Comparison of ENCODE assay signal across 9 mouse cellular contexts in the genomic region with DNA sequence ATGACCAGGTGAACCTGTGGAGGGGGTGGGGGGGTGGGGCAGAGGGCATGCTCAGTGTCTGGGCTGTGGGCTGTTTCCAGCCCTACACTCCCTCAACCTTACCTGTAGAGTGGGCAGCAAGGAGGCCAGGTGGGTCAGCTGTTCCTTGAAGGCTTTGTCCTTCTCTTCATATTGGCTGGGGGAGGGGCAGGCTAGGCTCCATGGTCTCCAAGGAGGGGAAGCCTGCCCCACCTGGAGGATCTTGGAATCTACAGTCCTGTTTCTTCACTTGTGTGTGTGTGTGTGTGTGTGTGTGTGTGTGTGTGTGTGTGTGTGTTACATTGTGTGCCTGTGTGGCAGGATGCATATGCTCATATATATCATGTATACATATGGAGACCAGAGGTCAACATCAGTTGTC. TPM values are rescaled to one million over a fixed set of nuclear protein-coding genes. Genes with fewer than 3 reads are reported as not detected.
A peak's percentile ranks its signal among the peaks of the same experiment; 100 is the strongest.
DNase-seq lines count a peak whose midpoint lies in the region; ATAC-seq and TF ChIP-seq lines count a peak whose summit lies in the region.
"Had no signal": no experiment of that assay in that cellular context is flagged by ENCODE, and none has a peak within 500 bp of the region (broad histone marks: within the 10 kb centered on the region; RNA-seq: fewer than 3 reads in every experiment).

No protein-coding gene starts in this region.

- peaks cover 51% of the 10 kb centered on the region for H3K4me1 ChIP-seq in forebrain, embryonic 10.5 days
- peaks cover 11% of the 10 kb centered on the region; the same call in 1 of the 2 replicates for H3K4me1 ChIP-seq in forebrain, embryonic 11.5 days (replicated peaks; ENCODE audit: control insufficient read depth, insufficient read depth, low read length)
- H3K4me1 ChIP-seq in neural tube, embryonic 11.5 days (ENCODE audit: control insufficient read depth, insufficient read depth, low read length), result peaks cover 8% of the 10 kb centered on the region
- peaks cover 14% of the 10 kb centered on the region; the same call in 1 of the 2 replicates for H3K4me1 ChIP-seq in hindbrain, postnatal 0 days (ENCODE audit: insufficient read depth, low read length)

- H3K36me3 ChIP-seq in forebrain, embryonic 10.5 days (replicated peaks), result peaks cover 3% of the 10 kb centered on the region
- H3K36me3 ChIP-seq in forebrain, embryonic 11.5 days (ENCODE audit: control insufficient read depth, insufficient read depth, low read length), result no peaks in the 10 kb centered on the region
- H3K36me3 ChIP-seq in neural tube, embryonic 11.5 days (ENCODE audit: control insufficient read depth, insufficient read depth, low read length), result no peaks in the 10 kb centered on the region
- H3K36me3 ChIP-seq in hindbrain, postnatal 0 days (ENCODE audit: insufficient read depth, low read length), result no peaks in the 10 kb centered on the region

- ATAC-seq in forebrain, embryonic 11.5 days (replicated peaks; ENCODE audit: low FRiP score), result no peak
- ATAC-seq in neural tube, embryonic 11.5 days (ENCODE audit: insufficient read depth, low FRiP score, low TSS enrichment), result no peak
- peak; percentile 59 for ATAC-seq in hindbrain, postnatal 0 days

- H3K9ac ChIP-seq in forebrain, embryonic 11.5 days (ENCODE audit: low read length), result no peak overlapping the region
- no peak overlapping the region for H3K9ac ChIP-seq in neural tube, embryonic 11.5 days (ENCODE audit: low read length)
- H3K9ac ChIP-seq in hindbrain, postnatal 0 days (replicated peaks; ENCODE audit: low read length), result 0 out of 2 replicates have a peak overlapping the region, but pooled peaks have one; percentile 22

- H3K9me3 ChIP-seq in forebrain, embryonic 10.5 days, result no peaks in the 10 kb centered on the region
- H3K9me3 ChIP-seq in forebrain, embryonic 11.5 days (ENCODE audit: control insufficient read depth, low read length), result no peaks in the 10 kb centered on the region
- H3K9me3 ChIP-seq in neural tube, embryonic 11.5 days (ENCODE audit: control insufficient read depth, low read length), result no peaks in the 10 kb centered on the region
- H3K9me3 ChIP-seq in hindbrain, postnatal 0 days (ENCODE audit: low read length), result no peaks in the 10 kb centered on the region

- TF ChIP-seq CTCF in hindbrain, postnatal 0 days (IDR thresholded peaks at IDR 0.05; ENCODE audit: low read depth), result peak; percentile 66

- H3K27me3 ChIP-seq in forebrain, embryonic 10.5 days (ENCODE audit: poor library complexity, severe bottlenecking), result peaks cover 100% of the 10 kb centered on the region
- H3K27me3 ChIP-seq in forebrain, embryonic 11.5 days (ENCODE audit: control insufficient read depth, insufficient read depth, low read length), result peaks cover 75% of the 10 kb centered on the region
- H3K27me3 ChIP-seq in neural tube, embryonic 11.5 days (ENCODE audit: control insufficient read depth, insufficient read depth, low read length), result peaks cover 75% of the 10 kb centered on the region
- peaks cover 34% of the 10 kb centered on the region for H3K27me3 ChIP-seq in hindbrain, postnatal 0 days (ENCODE audit: insufficient read depth, low read length)

- no peak overlapping the region for H3K4me2 ChIP-seq in forebrain, embryonic 11.5 days (ENCODE audit: low read depth, low read length, severe bottlenecking)
- no peak overlapping the region for H3K4me2 ChIP-seq in neural tube, embryonic 11.5 days (ENCODE audit: low read depth)
- peak overlapping the region; percentile 63 for H3K4me2 ChIP-seq in hindbrain, postnatal 0 days (ENCODE audit: low read depth, low read length)

- DNase-seq in forebrain, embryonic 10.5 days (ENCODE audit: extremely low spot score, low spot score), result no peak
- no peak for DNase-seq in forebrain, embryonic 11.5 days (ENCODE audit: low spot score)
- peak; percentile 50 for DNase-seq in neural tube, embryonic 11.5 days (ENCODE audit: low spot score)
- DNase-seq in neural tube, embryonic 10.5 days (ENCODE audit: extremely low spot score, low spot score), result no peak
- DNase-seq in hindbrain, postnatal 0 days (ENCODE audit: low spot score), result peak; percentile 77
- peak; percentile 69 for DNase-seq in retina, postnatal 1 day
- no peak for DNase-seq in thymus, postnatal 0 days (ENCODE audit: low spot score)
- no peak for DNase-seq in urinary bladder, postnatal 14 days (ENCODE audit: low spot score)

- peak overlapping the region; percentile 47 for H3K4me3 ChIP-seq in forebrain, embryonic 10.5 days
- H3K4me3 ChIP-seq in forebrain, embryonic 11.5 days (ENCODE audit: low read depth, low read length), result no peak overlapping the region
- H3K4me3 ChIP-seq in neural tube, embryonic 11.5 days (ENCODE audit: low read depth, low read length), result no peak overlapping the region
- H3K4me3 ChIP-seq in hindbrain, postnatal 0 days (ENCODE audit: low read length), result peak overlapping the region; percentile 37; the same call in 1 of the 2 replicates

- H3K27ac ChIP-seq in forebrain, embryonic 10.5 days, result no peak overlapping the region
- H3K27ac ChIP-seq in forebrain, embryonic 11.5 days (ENCODE audit: low read depth, low read length), result no peak overlapping the region
- no peak overlapping the region for H3K27ac ChIP-seq in neural tube, embryonic 11.5 days (ENCODE audit: low read depth, low read length)
- no peak overlapping the region for H3K27ac ChIP-seq in hindbrain, postnatal 0 days

RNA-seq across cellular contexts. Expression of gene Rnf207, which starts 4.9 kb away (rescaled TPM):
- 0.92 and 1.3 TPM in 2 replicates for polyA plus RNA-seq in forebrain, embryonic 10.5 days (2016; fragmentation: Nextera tagmentation; extraction: Ambion mirVana)
- 0.60 and 1.2 TPM in 2 replicates for polyA plus RNA-seq in forebrain, embryonic 11.5 days (2014; fragmentation: Nextera tagmentation; extraction: Ambion mirVana)
- polyA plus RNA-seq in neural tube, embryonic 11.5 days (2014; fragmentation: Nextera tagmentation; extraction: Ambion mirVana), result 2.1 and 2.2 TPM in 2 replicates
- 5.7 and 7.7 TPM in 2 replicates for total RNA-seq in hindbrain, postnatal 0 days (2014; rRNA removed)
- polyA plus RNA-seq in hindbrain, postnatal 0 days (2015; fragmentation: Nextera tagmentation; extraction: Ambion mirVana), result 6.6 and 6.9 TPM in 2 replicates
- 0.09 TPM in 1 of 2 replicates, not detected in the other for polyA plus RNA-seq in thymus, postnatal 0 days (2015; fragmentation: Nextera tagmentation; extraction: Ambion mirVana)
- total RNA-seq: common myeloid progenitor, adult 5-6 weeks had no signal

RNA-seq across cellular contexts. Expression of gene Rpl22, which starts 11.6 kb away (rescaled TPM):
- 363 and 368 TPM in 2 replicates for polyA plus RNA-seq in forebrain, embryonic 10.5 days (2016; fragmentation: Nextera tagmentation; extraction: Ambion mirVana)
- 310 and 360 TPM in 2 replicates for polyA plus RNA-seq in forebrain, embryonic 11.5 days (2014; fragmentation: Nextera tagmentation; extraction: Ambion mirVana)
- polyA plus RNA-seq in neural tube, embryonic 11.5 days (2014; fragmentation: Nextera tagmentation; extraction: Ambion mirVana), result 311 and 312 TPM in 2 replicates
- 164 and 185 TPM in 2 replicates for total RNA-seq in hindbrain, postnatal 0 days (2014; rRNA removed)
- 156 and 176 TPM in 2 replicates for polyA plus RNA-seq in hindbrain, postnatal 0 days (2015; fragmentation: Nextera tagmentation; extraction: Ambion mirVana)
- 557 and 592 TPM in 2 replicates for polyA plus RNA-seq in thymus, postnatal 0 days (2015; fragmentation: Nextera tagmentation; extraction: Ambion mirVana)

RNA-seq across cellular contexts. Expression of gene Icmt, which starts 16.9 kb away (rescaled TPM):
- polyA plus RNA-seq in forebrain, embryonic 10.5 days (2016; fragmentation: Nextera tagmentation; extraction: Ambion mirVana), result 23.3 and 26.1 TPM in 2 replicates
- polyA plus RNA-seq in forebrain, embryonic 11.5 days (2014; fragmentation: Nextera tagmentation; extraction: Ambion mirVana), result 22.1 and 23.6 TPM in 2 replicates
- polyA plus RNA-seq in neural tube, embryonic 11.5 days (2014; fragmentation: Nextera tagmentation; extraction: Ambion mirVana), result 27.1 and 31.3 TPM in 2 replicates
- total RNA-seq in hindbrain, postnatal 0 days (2014; rRNA removed), result 35.3 and 42.6 TPM in 2 replicates
- polyA plus RNA-seq in hindbrain, postnatal 0 days (2015; fragmentation: Nextera tagmentation; extraction: Ambion mirVana), result 15.9 and 16.4 TPM in 2 replicates
- polyA plus RNA-seq in thymus, postnatal 0 days (2015; fragmentation: Nextera tagmentation; extraction: Ambion mirVana), result 19.2 and 19.7 TPM in 2 replicates

RNA-seq across cellular contexts. Expression of gene Hes3, which starts 22.5 kb away (rescaled TPM):
- polyA plus RNA-seq in forebrain, embryonic 10.5 days (2016; fragmentation: Nextera tagmentation; extraction: Ambion mirVana), result 0.38 and 0.92 TPM in 2 replicates
- 0.53 and 1.0 TPM in 2 replicates for polyA plus RNA-seq in forebrain, embryonic 11.5 days (2014; fragmentation: Nextera tagmentation; extraction: Ambion mirVana)
- polyA plus RNA-seq in neural tube, embryonic 11.5 days (2014; fragmentation: Nextera tagmentation; extraction: Ambion mirVana), result 1.6 and 2.3 TPM in 2 replicates
- 0.26 and 0.40 TPM in 2 replicates for total RNA-seq in hindbrain, postnatal 0 days (2014; rRNA removed)
- 0.15 and 0.19 TPM in 2 replicates for polyA plus RNA-seq in hindbrain, postnatal 0 days (2015; fragmentation: Nextera tagmentation; extraction: Ambion mirVana)
- 0.07 TPM in 1 of 2 replicates, not detected in the other for polyA plus RNA-seq in thymus, postnatal 0 days (2015; fragmentation: Nextera tagmentation; extraction: Ambion mirVana)
- total RNA-seq: common myeloid progenitor, adult 5-6 weeks had no signal

RNA-seq across cellular contexts. Expression of gene Chd5, which starts 24.5 kb away (rescaled TPM):
- 0.09 and 0.31 TPM in 2 replicates for polyA plus RNA-seq in forebrain, embryonic 10.5 days (2016; fragmentation: Nextera tagmentation; extraction: Ambion mirVana)
- 1.3 and 1.5 TPM in 2 replicates for polyA plus RNA-seq in forebrain, embryonic 11.5 days (2014; fragmentation: Nextera tagmentation; extraction: Ambion mirVana)
- 0.20 and 0.31 TPM in 2 replicates for polyA plus RNA-seq in neural tube, embryonic 11.5 days (2014; fragmentation: Nextera tagmentation; extraction: Ambion mirVana)
- total RNA-seq in hindbrain, postnatal 0 days (2014; rRNA removed), result 60.1 and 61.2 TPM in 2 replicates
- polyA plus RNA-seq in hindbrain, postnatal 0 days (2015; fragmentation: Nextera tagmentation; extraction: Ambion mirVana), result 65.6 and 69.7 TPM in 2 replicates
- 0.03 and 0.07 TPM in 2 replicates for polyA plus RNA-seq in thymus, postnatal 0 days (2015; fragmentation: Nextera tagmentation; extraction: Ambion mirVana)

Comparison
In these comparisons a context has a peak if more than half of its experiments do, and no peak if none do; other contexts are left out.
1. DNase-seq: peak in neural tube, embryonic 11.5 days (single experiment), hindbrain, postnatal 0 days (single experiment) and retina, postnatal 1 day (single experiment); none in forebrain, embryonic 10.5 days (single experiment), forebrain, embryonic 11.5 days (single experiment), neural tube, embryonic 10.5 days (single experiment), thymus, postnatal 0 days (single experiment) and urinary bladder, postnatal 14 days (single experiment).
2. H3K4me3 ChIP-seq: peak in forebrain, embryonic 10.5 days (single experiment) and hindbrain, postnatal 0 days (single experiment); none in forebrain, embryonic 11.5 days (single experiment) and neural tube, embryonic 11.5 days (single experiment).